Mouse (Mus musculus) embryonic fibroblast, embryonic 13.5 days (primary cell): ENCODE measurements around the gene Ttc28.

Experiments used
- CTCF ChIP-seq: IDR thresholded peaks from 2 replicates; pipeline ENCODE4 v1.5.1; 2011; ENCODE audit warnings: mild to moderate bottlenecking, control low read depth, low read length, moderate library complexity, borderline replicate concordance; ENCODE audit not compliant: insufficient read depth
- POLR2A ChIP-seq: IDR thresholded peaks from 2 replicates; pipeline ENCODE4 v1.6.1; 2011; ENCODE audit warnings: low read depth, mild to moderate bottlenecking, control low read depth, low read length, moderate library complexity

- TF ChIP-seq POLR2A (no peak), CTCF (no peak)
Observed at GRCm38 (mm10) chr5:111313833-111314232, 434.2 kb downstream of the Ttc28 start.
